Mouse (Mus musculus): Measurements from ENCODE around the gene Gm1043.

- TF ChIP-seq CTCF (IDR thresholded peaks at IDR 0.05; ENCODE audit: control insufficient read depth, insufficient read depth, insufficient replicate concordance, low read depth, low read length) (no peak), POLR2A (IDR thresholded peaks at IDR 0.05; ENCODE audit: control insufficient read depth, low read depth, low read length) (no peak)
These were observed 44.5 kb upstream of the Gm1043 start for GRCm38 (mm10) chr5:37040711-37041110.

Data from testis, adult 2 months (tissue).